Mouse (Mus musculus) monocyte, adult 5-6 weeks (primary cell): ENCODE results near the gene Iffo1. TPM values are rescaled to one million over a fixed set of nuclear protein-coding genes. Genes with fewer than 3 reads are reported as not detected.

Experiments
- ATAC-seq: fragments of 153-309, 156-312 bp; replicated peaks from 2 replicates; pipeline ENCODE4 v1.8.0; 2017; ENCODE audit warnings: mild to moderate bottlenecking; ENCODE audit not compliant: low TSS enrichment, insufficient number of reproducible peaks, severe bottlenecking, poor library complexity, low FRiP score
- total RNA-seq: library from RNA; stranded (forward); fragments of 200-1000, 200-491, 200-594 nt; gene quantifications from 3 replicates; pipeline ENCODE4 v1.2.3, GENCODE M21; 2017

The Iffo1 gene
- total RNA-seq, 1 experiment from 2014 or later: 15.5 TPM

GRCm38 (mm10) chr6:125132470-125132869, 12.6 kb upstream of the Iffo1 start:
- ATAC-seq: no peak

DNA sequence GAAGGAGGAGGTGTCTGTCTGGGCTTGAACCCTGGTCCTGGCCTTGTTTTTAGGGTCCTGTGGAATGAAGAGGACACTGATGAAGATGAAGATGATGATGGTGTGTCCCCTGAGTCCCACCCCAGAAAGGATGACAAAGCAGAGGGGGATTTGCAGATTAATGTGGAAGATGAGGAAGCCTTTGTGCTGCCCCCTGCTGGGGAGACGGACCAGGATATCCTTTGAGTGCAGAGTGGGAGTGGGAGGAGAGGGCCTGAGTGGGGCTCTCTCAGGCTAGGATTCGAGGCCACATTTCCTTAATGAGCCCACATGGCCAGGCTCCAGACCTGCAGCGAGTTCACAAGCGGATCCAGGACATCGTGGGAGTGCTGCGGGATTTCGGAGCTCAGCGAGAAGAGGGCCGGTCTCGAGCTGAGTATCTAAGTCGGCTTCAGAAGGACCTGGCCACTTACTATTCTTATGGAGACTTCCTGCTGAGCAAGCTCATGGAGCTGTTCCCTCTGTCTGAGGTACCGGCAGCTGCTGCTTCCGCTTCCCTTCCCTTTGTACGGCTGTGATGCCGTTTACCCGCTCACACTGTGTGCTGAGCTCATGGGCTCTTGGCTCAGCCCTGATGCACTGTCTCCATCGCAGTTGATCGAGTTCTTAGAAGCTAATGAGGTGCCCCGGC, 7.9 kb upstream of the Iffo1 start:
- no peak for ATAC-seq

- no peak for ATAC-seq
Observed at GRCm38 (mm10) chr6:125139747-125140146, 5.3 kb upstream of the Iffo1 start.

GRCm38 (mm10) chr6:125142436-125142835, 2.6 kb upstream of the Iffo1 start:
- no peak for ATAC-seq

- ATAC-seq: no peak
Observed at GRCm38 (mm10) chr6:125143128-125143527, 1.9 kb upstream of the Iffo1 start.

DNA sequence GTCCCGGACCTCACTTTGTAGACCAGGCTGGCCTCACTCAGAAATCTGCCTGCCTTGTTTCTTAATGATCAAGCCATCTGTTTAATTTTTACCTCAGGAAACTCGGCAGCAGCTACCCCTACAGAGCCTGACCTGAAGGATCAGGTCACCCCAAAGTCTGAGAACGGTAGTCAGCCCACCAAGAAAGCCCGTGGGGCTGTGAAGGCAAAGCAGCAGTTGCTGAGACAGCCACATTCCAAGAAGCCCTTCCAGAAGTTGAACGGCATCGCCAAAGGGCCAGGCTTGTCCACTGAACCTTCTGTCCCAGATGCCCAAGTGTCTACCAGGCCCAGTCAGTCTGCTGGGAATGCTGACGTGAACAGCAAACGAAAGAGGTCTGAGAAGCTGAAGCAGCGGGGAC, 1.1 kb upstream of the Iffo1 start:
- no peak for ATAC-seq

DNA sequence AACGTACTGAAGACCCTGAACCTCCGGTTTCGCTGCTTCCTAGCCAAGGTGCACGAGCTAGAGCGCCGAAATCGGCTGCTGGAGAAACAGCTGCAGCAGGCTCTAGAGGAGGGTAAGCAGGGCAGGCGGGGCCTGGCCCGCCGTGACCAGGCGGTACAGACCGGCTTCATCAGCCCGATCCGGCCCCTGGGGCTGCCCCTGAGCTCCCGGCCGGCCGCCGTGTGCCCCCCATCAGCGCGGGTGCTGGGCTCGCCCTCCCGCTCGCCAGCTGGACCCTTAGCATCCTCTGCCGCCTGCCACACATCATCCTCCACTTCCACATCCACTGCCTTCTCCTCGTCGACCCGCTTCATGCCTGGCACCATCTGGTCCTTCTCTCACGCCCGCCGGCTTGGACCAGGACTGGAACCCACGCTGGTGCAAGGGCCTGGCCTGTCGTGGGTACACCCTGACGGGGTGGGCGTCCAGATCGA, 474 bp downstream of the Iffo1 start:
- ATAC-seq: no peak

GRCm38 (mm10) chr6:125146148-125146547, 1.1 kb downstream of the Iffo1 start:
- ATAC-seq: no peak

GRCm38 (mm10) chr6:125146797-125147196, 1.8 kb downstream of the Iffo1 start:
- peak; percentile 44 for ATAC-seq

- no peak for ATAC-seq
Observed at GRCm38 (mm10) chr6:125147329-125147728, 2.3 kb downstream of the Iffo1 start.

GRCm38 (mm10) chr6:125148251-125148925, 3.3 kb downstream of the Iffo1 start:
- ATAC-seq: no peak

DNA sequence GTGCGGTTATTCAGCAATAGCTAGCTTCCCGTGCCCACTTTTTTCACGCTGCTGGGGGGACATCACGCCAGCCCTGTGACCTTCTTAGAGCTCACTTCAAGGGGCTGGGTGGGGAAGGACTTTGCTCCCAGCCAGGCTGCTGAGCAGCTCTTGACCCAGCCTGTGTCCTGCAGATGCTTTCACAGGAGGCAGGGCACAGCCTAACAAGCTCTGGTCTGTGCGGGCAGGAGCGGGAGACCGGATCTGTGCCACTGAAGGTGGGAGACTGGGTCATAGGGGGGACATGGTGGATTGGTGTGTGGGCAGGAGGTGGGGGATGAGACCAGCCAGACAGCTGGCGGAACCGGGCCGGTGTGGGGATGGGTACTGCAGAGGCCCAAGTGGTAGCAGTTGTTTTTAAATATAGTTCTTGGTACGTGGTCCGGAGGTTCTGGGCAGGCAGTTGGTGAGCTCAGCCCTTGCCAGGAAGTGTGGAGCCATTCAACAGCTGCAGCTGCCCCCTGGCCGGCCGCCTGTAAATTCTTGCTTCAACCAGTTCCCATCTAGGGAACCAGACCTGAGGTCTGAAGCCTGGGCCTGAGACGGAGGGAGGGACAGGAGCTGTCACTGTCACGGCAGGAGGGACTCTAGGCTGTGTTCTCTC, 4.0 kb downstream of the Iffo1 start:
- no peak for ATAC-seq

GRCm38 (mm10) chr6:125149569-125149950, 4.5 kb downstream of the Iffo1 start:
- ATAC-seq: no peak

DNA sequence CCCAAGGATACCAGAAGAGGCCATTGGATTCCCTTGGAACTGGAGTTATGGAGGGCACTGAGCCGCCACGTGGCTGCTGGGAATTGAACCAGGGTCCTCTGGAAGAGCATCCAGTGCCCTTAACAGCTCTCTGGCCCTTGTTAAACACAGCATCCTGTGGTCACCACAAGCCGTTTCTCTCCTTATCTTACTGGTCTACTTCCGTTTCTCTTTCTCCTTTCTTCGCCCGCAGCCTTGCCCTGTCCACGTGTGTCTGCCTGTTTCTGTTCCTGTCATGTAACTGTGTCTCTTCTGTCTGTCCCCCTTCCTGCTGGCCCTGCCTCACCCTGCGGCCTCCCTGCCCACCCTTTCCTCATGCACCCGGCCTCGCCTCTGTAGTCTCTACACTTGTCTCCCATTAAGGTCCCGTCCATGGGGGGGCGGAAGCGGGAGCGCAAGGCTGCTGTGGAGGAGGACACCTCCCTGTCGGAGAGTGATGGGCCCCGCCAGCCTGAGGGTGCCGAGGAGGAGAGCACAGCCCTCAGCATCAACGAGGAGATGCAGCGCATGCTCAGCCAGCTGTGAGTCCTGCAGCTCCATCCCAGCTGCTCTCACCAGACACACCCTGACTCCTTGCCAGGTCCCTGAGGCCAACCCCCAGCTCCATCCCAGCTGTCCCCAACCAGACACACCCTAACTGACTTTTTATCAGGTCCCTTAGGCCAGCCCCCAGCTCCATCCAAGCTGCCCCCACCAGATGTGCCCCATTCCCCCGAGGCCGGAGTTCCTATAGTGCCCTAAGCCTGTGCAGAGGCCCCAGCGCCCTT, 7.4 kb downstream of the Iffo1 start:
- 0 out of 2 replicates have a peak, but pooled peaks have one; percentile 23 for ATAC-seq

DNA sequence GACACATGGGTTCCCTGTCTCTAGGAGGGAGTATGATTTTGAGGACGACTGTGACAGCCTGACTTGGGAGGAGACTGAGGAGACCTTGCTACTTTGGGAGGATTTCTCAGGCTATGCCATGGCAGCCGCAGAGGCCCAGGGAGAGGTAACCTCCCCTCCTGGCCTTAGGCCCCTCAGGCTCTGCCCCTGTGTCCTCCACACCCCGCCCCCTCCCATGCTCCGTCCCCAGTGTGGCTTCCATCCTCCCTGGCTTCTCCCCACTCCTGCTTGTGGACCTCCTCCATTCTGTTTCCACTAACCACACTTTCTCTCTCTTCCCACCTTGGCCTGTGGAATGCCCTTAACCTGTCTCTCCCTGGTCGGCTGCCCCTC, 8.0 kb downstream of the Iffo1 start:
- no peak for ATAC-seq

DNA sequence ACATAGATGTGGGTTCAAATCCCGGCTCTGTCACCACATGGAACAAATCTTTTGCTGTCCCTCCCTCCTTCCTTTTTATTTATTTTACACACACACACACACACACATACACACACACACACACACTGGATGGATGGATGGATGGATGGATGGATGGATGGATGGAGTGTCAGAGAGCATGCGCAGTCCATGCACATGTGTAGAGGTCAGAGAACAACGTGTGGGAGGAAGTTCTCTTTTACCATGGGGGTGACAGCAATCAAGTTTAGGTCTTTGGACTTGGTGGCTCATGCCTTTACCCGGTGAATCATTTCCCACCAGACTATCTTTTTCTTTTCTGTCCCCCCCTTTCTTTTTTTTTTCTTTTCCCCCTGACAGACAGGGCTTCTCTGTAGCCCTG, 8.6 kb downstream of the Iffo1 start:
- ATAC-seq: no peak

- ATAC-seq: no peak
Observed at GRCm38 (mm10) chr6:125154550-125154949, 9.5 kb downstream of the Iffo1 start.

- no peak for ATAC-seq
Observed at GRCm38 (mm10) chr6:125155262-125155661, 10.2 kb downstream of the Iffo1 start.

- ATAC-seq: no peak
Observed at GRCm38 (mm10) chr6:125156491-125156890, 11.4 kb downstream of the Iffo1 start.
